In genomic region chr2:165034131-165035057, GRCm38 (mm10) we compare ENCODE assay signal across 8 mouse cellular contexts. TPM values are rescaled to one million over a fixed set of nuclear protein-coding genes. Genes with fewer than 3 reads are reported as not detected.
DNase-seq lines count a peak whose midpoint lies in the region; ATAC-seq and TF ChIP-seq lines count a peak whose summit lies in the region.

Gene Ncoa5, minus strand, starts transcription at chr2:165034867.

- peak; percentile 95 for ATAC-seq in activated CD4-positive, CD25-positive, alpha-beta regulatory T cell, adult 4 months
- peak; percentile 99 for ATAC-seq in megakaryocyte progenitor cell, adult 5-6 weeks (replicated peaks; ENCODE audit: poor library complexity)

- peaks cover 1% of the 10 kb centered on the region; the same call in 1 of the 2 replicates for H3K4me1 ChIP-seq in cortical plate, adult 2 months (ENCODE audit: control insufficient read depth, insufficient read depth, low read length)

- TF ChIP-seq CTCF in cortical plate, adult 2 months (IDR thresholded peaks at IDR 0.05; ENCODE audit: extremely low read depth, insufficient read depth, low read length): no peak

- peak within 1 kb of the TSS; percentile 94 for H3K4me3 ChIP-seq in cortical plate, adult 2 months (ENCODE audit: insufficient read depth, low read length)

- peak; percentile 43; the same call in 1 of the 2 replicates for TF ChIP-seq POLR2A in cortical plate, adult 2 months (IDR thresholded peaks at IDR 0.05; ENCODE audit: extremely low read depth, insufficient read depth, low read length)

- DNase-seq in gastrocnemius, postnatal 10 days: peak; percentile 96
- peak; percentile 96 for DNase-seq in induced T-regulatory cell, adult 2 months (ENCODE audit: low read depth)
- peak; percentile 92 to 98 for DNase-seq in left cerebral cortex, adult 9 months (ENCODE audit: low spot score in 2 of 2)
- peak; percentile 99 for DNase-seq in right cerebral cortex, postnatal 14 days
- DNase-seq in urinary bladder, postnatal 36 days (ENCODE audit: low spot score in 2 of 2): peak; percentile 97

- peak within 1 kb of the TSS; percentile 75 for H3K27ac ChIP-seq in cortical plate, adult 2 months (ENCODE audit: insufficient read depth, low read length)

RNA-seq across cellular contexts. Expression of gene Ncoa5, which starts in this region (rescaled TPM):
- 10 to 100 TPM; 21.6 to 34.8 TPM for polyA plus RNA-seq in activated CD4-positive, CD25-positive, alpha-beta regulatory T cell, adult 4 months (2017; shearing (Covaris generic))
- polyA plus RNA-seq in cortical plate, adult 2 months (2012; rRNA removed): 48.0 and 53.1 TPM in 2 replicates
- total RNA-seq in gastrocnemius, postnatal 10 days (2021): 10 to 100 TPM; 13.4 to 20.4 TPM
- 17.0 and 19.8 TPM in 2 replicates for total RNA-seq in megakaryocyte progenitor cell, adult 5-6 weeks (2015)
- 31.2 and 40.9 TPM in 2 replicates for total RNA-seq in megakaryocyte progenitor cell, adult 5-6 weeks (2017)

Comparison
In these comparisons a context has a peak if more than half of its experiments do, and no peak if none do; other contexts are left out.
1. Peak in every context shown above with its lines: DNase-seq, ATAC-seq, H3K4me3 ChIP-seq and H3K27ac ChIP-seq.